13 mouse cellular contexts compared by ENCODE assay signal in the genomic region with DNA sequence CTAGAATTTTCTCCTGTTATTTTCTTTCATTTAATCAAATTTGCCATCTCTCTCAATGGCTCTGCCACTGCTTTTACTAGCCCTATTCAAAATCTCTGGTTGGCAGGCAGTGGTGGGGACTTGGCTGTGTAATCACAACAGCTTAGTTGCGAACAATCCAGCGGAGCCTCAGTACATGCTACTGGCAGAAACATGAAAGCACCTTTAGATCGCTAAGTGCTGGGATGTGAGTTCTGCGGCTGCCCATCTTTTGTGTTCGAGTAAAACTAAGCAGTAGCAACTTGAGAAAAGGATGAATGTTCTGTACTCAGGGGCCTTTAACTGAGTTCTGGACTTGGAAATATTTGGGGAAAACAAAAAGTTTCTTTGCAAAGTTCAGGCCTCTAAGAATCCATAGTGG.
"Had no signal": no experiment of that assay in that cellular context is flagged by ENCODE, and none has a peak within 500 bp of the region (broad histone marks: within the 10 kb centered on the region; RNA-seq: fewer than 3 reads in every experiment).

No protein-coding gene starts in this region.

- H3K4me1 ChIP-seq: limb, embryonic 13.5 days; neural tube, embryonic 13.5 days had no signal

- H3K27me3 ChIP-seq: limb, embryonic 13.5 days; neural tube, embryonic 13.5 days had no signal

- ATAC-seq: midbrain, embryonic 16.5 days had no signal

- H3K27ac ChIP-seq: limb, embryonic 13.5 days; liver, embryonic 14.5 days; neural tube, embryonic 13.5 days had no signal

- H3K36me3 ChIP-seq: limb, embryonic 13.5 days; neural tube, embryonic 13.5 days had no signal

- H3K9ac ChIP-seq: limb, embryonic 13.5 days; liver, embryonic 14.5 days; neural tube, embryonic 13.5 days had no signal

- H3K4me3 ChIP-seq: limb, embryonic 13.5 days; neural tube, embryonic 13.5 days had no signal

- H3K4me2 ChIP-seq: limb, embryonic 13.5 days; neural tube, embryonic 13.5 days had no signal

- DNase-seq: kidney, adult 18-20 months; kidney, postnatal 10 days; kidney, postnatal 4 days; left cerebral cortex, postnatal 4 days; lung, adult 18-20 months; retina, postnatal 1 day; spleen, adult 18-20 months; thymus, adult 18-20 months; thymus, postnatal 14 days had no signal

- H3K9me3 ChIP-seq: limb, embryonic 13.5 days; neural tube, embryonic 13.5 days had no signal
